Mouse (Mus musculus): ENCODE results near the gene Psmd3. TPM values are rescaled to one million over a fixed set of nuclear protein-coding genes. Genes with fewer than 3 reads are reported as not detected.
"Not testable (repeated sequence)": the region's sequence is repeated elsewhere in the genome, so short reads cannot be mapped to it uniquely, and the experiment has no call there.

Psmd3 gene
- total RNA-seq, 2 experiments from 2014 or later = 129 to 132 TPM

DNA sequence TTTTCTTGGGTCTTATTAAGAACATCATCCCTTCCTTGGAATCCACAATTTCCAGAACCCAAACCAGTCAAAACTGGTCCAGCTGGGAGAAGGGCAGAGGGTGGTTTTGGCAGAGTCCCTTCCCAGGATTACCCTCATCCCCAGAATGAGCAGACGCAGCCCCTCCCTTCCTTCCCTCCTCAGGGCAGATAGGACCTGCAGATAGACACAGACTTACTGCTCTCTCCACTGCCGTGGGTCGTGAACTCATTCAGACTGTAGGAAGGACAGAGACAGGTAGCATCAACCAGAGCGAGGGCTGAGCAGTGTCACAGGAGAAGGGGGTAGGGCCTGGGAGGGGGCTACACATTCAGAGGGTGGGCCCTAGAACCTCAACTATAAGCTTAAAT, 28.7 kb downstream of the Psmd3 start:
- intact Hi-C loops (cut with DNase I) = no loop called here
- DNase-seq (ENCODE audit: low spot score in 2 of 2) = no peak

DNA sequence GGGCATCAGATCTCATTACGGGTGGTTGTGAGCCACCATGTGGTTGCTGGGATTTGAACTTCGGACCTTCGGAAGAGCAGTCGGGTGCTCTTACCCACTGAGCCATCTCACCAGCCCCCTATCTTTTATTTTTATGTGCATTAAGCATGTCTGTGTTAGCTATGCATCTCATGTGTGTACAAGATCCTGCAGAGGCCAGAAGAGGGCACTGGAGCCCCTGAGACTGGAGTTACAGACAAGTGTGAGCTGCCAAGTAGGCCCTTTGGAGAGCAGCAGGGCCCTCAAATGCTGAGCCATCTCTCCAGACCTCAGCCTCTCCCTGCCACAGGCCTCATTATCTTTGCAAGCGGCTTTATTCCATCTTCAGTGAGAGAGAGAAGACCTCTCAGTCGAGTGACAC, 29.7 kb downstream of the Psmd3 start:
- DNase-seq (ENCODE audit: low spot score in 2 of 2) = not testable (repeated sequence)
- intact Hi-C loops (cut with DNase I) = loop anchor here (2.0 kb wide), 1 partner anchor 51 kb away; no protein-coding TSS in a partner anchor

DNA sequence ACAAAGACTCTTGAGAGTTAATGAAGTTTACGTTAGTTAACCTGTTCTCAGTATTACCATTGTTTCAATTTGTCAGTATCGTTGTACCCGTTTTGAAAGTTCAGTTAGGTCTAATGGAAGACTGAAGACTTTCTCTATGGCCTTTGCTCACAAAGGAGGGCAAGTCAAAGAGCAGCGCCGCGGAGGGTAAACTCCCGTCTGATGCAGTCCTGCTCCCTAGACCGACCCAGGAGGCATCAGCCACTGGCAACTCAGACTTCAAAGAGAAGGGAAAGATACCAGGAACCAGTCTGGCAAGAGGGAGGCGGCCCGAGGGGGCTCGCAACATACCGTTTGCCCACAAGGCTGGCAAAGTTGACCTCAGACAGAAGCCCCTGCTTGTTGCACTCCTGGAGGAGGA, 31.3 kb downstream of the Psmd3 start:
- intact Hi-C loops (cut with DNase I) = loop anchor here (2.0 kb wide), 1 partner anchor 49 kb away; no protein-coding TSS in a partner anchor
- DNase-seq (ENCODE audit: low spot score in 2 of 2) = no peak

DNA sequence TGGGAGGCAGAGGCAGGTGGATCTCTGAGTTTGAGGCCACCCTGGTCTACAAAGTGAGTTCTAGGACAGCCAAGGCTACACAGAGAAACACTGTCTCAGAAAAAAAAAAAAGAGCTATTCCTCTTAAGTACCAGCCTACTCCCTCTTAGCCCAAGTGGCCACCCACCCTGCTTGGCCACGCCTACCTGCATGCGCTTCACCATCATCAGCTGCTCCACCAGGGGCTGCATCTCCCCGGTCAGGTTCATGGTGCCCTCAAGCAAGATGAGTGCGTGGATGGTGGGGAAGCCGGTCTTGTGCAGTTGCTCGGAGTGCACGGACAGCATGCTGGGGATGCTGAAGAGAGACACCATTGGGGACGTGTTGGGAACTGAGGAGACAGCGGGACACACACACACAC, 33.6 kb downstream of the Psmd3 start:
- intact Hi-C loops (cut with DNase I) = no loop called here
- DNase-seq (ENCODE audit: low spot score in 2 of 2) = no peak

- intact Hi-C loops (cut with DNase I) = loop anchor here (2.0 kb wide), 1 partner anchor 69 kb away; no protein-coding TSS in a partner anchor
Measured at GRCm38 (mm10) chr11:98717904-98718303, 35.5 kb downstream of the Psmd3 start.

GRCm38 (mm10) chr11:98720756-98721155, 38.4 kb downstream of the Psmd3 start:
- DNase-seq (ENCODE audit: low spot score in 2 of 2) = no peak
- intact Hi-C loops (cut with DNase I) = no loop called here

More at GRCm38 (mm10) chr11:98717904-98718303, 35.5 kb downstream of the Psmd3 start:
- peak; percentile 87 to 92 for DNase-seq (ENCODE audit: low spot score in 2 of 2)

DNA sequence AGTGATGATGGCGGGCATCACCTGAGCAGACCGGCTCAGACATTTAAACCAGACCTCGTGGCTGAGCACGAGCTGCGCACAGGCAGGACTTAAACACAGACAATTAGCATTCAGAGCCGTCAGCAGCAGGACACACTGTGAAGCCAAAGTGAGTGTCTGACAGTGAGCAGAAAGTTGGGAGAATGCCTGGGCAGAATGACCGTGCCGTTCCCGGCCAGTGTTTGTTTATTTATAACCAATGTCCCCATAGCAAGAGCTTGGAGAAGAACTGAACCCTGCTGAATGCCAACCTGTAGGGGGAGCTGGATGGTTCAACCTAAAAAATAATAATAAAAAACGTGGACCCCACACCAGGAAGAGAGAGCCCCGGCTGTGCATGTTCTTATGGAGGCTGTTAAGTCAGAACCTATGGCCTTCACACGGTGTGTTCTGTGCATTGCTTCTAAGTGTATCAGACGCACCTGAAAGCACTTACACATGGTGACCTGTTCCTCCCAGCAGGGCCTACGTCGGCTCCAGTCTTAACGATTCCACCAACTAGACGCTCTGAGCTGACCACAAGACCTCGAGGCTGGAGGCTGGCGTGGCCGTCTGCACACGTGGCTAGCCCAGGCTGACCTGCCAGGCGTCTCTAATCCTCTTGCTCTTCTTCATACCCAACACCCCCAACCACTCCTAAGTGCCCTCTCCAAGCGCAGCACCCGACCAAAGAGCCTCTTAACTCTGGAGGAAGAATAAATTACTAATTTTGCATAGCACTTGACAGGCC, 39.3 kb downstream of the Psmd3 start:
- intact Hi-C loops (cut with DNase I) = no loop called here
- peak; percentile 61 to 69 for DNase-seq (ENCODE audit: low spot score in 2 of 2)

- no peak for DNase-seq (ENCODE audit: low spot score in 2 of 2)
- intact Hi-C loops (cut with DNase I) = no loop called here
Measured at GRCm38 (mm10) chr11:98723098-98723497, 40.7 kb downstream of the Psmd3 start.

GRCm38 (mm10) chr11:98725926-98726506, 43.7 kb downstream of the Psmd3 start:
- no peak for DNase-seq (ENCODE audit: low spot score in 2 of 2)
- intact Hi-C loops (cut with DNase I) = no loop called here

GRCm38 (mm10) chr11:98729119-98729588, 46.8 kb downstream of the Psmd3 start, which contains the start of gene Med24:
Med24 (minus strand) TSS chr11:98729435.
- peak; percentile 89 to 97 for DNase-seq (ENCODE audit: low spot score in 2 of 2)
- intact Hi-C loops (cut with DNase I) = no loop called here

DNA sequence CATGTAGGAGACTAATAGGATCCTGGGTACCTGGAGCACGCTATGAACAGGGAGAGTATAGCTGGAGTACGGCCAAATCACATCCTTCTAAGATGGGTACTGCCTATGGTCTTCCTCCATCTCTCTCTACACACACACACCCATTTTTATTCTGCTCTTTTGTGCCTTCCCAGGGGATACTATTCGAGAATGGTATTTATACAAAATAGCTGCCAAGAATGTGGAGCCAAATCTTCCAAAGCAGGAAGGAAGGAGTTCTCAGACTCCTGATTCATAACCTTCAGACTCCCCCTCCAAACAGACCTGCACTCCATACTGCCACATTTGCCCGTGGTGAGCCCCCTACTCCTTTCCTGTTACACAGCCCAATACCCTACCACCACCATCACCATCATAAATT, 48.4 kb downstream of the Psmd3 start:
- peak in 1 of 2 experiments; percentile 43 for DNase-seq (ENCODE audit: low spot score in 2 of 2)
- intact Hi-C loops (cut with DNase I) = no loop called here

- intact Hi-C loops (cut with DNase I) = no loop called here
- peak; percentile 81 to 96 for DNase-seq (ENCODE audit: low spot score in 2 of 2)
Measured at GRCm38 (mm10) chr11:98731134-98731533, 48.8 kb downstream of the Psmd3 start.

DNA sequence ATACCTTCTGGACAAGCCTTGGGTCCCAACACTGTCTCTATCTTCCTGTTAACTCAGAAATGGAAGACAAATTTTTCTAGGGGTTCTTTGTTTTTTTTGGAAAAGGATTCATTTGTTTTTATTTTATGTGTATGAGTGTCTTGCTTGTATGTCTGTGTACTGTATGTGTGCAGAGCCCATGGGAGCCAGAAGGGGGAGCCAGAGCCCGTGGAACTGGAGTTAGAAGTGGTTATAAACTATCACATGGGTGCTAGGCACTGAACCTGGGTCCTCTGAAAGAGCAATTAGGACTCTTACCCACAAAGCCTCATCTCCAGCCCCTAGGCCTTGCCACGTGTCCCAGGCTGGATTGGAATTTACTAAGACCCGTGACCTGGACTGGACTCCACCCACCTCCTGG, 51.7 kb downstream of the Psmd3 start:
- DNase-seq (ENCODE audit: low spot score in 2 of 2) = no peak
- intact Hi-C loops (cut with DNase I) = no loop called here

- peak in 1 of 2 experiments; percentile 78 for DNase-seq (ENCODE audit: low spot score in 2 of 2)
Measured at GRCm38 (mm10) chr11:98735111-98735510, 52.8 kb downstream of the Psmd3 start.

DNA sequence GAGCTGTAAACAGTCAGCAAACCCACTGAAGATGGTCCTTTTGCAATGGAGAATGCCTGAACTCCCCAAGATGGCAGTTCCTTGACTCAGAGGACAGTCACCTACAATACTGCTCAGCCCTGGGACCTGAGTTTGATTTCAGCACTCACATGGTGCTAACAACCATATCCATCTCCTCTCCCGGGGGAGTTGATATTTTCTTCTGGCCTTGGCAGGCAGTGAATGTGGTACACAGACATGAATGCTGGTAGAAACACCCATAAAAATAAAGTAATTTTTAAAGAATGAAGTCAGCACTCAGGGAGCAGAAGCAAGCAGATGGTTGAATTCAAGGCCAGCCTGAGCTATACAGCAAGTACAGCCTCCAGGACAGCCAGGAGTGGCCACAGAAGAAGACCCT, 53.8 kb downstream of the Psmd3 start:
- intact Hi-C loops (cut with DNase I) = no loop called here
- DNase-seq (ENCODE audit: low spot score in 2 of 2) = no peak

More at GRCm38 (mm10) chr11:98735111-98735510, 52.8 kb downstream of the Psmd3 start:
- intact Hi-C loops (cut with DNase I) = no loop called here

DNA sequence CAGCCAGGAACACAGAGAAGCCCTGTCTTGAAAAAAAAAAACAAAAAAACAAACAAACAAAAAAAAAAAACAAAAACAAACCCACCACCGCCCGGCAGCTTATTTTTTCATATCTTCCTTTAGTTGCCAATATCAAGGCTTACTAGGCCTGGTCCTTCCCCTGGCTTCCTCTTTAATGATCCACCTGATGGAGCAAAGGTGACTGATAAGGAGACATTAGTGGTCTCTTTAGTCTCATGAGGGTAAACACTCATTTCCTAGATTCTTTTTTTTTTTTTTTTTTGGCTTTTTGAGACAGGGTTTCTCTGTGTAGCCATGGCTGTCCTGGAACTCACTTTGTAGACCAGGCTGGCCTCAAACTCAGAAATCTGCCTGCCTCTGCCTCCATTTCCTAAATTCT, 54.9 kb downstream of the Psmd3 start:
- intact Hi-C loops (cut with DNase I); DNase-seq (ENCODE audit: low spot score in 2 of 2): not testable (repeated sequence)

- intact Hi-C loops (cut with DNase I) = no loop called here
- peak; percentile 72 to 87 for DNase-seq (ENCODE audit: low spot score in 2 of 2)
Measured at GRCm38 (mm10) chr11:98738428-98738911, 56.1 kb downstream of the Psmd3 start.

GRCm38 (mm10) chr11:98738925-98739324, 56.6 kb downstream of the Psmd3 start:
- DNase-seq (ENCODE audit: low spot score in 2 of 2) = peak in 1 of 2 experiments; percentile 49
- intact Hi-C loops (cut with DNase I) = no loop called here

DNA sequence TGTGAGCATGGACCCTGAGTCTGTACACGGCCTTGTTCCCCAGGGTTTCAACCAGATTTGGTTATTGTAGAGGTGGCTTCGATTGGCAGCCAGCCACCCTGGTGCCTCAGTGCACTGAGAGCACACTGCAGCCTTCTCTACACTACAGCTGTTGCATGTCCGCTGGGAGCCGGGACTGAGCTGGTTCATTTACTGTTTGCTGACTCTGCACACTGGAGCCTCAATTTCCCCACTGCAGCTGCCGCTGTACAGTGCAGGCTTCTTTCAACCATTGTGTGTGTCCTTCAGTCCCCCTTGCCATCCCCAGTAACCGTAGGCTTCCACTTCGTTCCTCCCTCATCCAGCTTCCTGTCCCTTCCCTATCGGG, 57.7 kb downstream of the Psmd3 start:
- peak in 1 of 2 experiments; percentile 50 for DNase-seq (ENCODE audit: low spot score in 2 of 2)
- intact Hi-C loops (cut with DNase I) = no loop called here

DNA sequence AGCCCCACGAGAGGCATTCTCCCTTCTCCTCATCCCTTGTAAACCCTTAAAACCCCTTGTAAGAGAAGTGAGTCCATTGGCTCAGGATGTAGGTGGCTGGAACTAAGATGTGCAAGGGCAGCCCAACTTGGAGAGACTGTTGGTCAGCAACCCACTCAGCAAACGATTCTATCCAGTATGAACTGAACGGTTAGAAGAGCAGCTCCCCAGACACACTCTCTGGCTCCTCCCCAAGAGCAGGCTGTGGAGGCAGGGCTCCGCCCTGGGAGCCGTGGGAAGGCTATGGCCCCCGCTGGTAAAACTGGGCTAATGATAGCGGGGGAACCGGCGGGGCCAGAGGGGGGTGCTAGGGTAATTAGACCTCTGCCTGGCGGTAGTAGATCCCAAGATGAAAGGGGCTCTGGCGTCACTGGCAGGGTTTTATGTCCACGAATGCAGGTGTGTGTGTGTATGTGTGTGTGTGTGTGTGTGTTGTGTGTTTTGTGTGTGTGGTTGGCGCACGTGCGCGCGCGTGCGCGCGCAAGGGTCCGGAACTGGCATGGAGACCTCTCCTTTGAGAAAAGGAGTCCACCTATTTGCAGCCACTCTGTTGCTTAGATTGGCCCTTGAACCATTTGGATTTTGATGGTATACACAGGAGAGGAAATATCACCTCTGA, 58.2 kb downstream of the Psmd3 start, which contains the start of gene Thra:
TSS of gene Thra (plus strand) at position 246 of the 658 bp plus-strand sequence.
- DNase-seq (ENCODE audit: low spot score in 2 of 2) = peak; percentile 69 to 73
- intact Hi-C loops (cut with DNase I) = loop anchor here (1.0 kb wide), 1 partner anchor 14 kb away; no protein-coding TSS in a partner anchor

Data from left cerebral cortex, postnatal 25 days (tissue).